Mouse (Mus musculus) midbrain, postnatal 0 days (tissue): ENCODE data around the gene Gm11116. TPM values are rescaled to one million over a fixed set of nuclear protein-coding genes. Genes with fewer than 3 reads are reported as not detected.
"Not testable (repeated sequence)": the region's sequence is repeated elsewhere in the genome, so short reads cannot be mapped to it uniquely, and the experiment has no call there.

Source experiments
- ATAC-seq: fragments of 200-750 bp; cut with Nextera tagmentation; 2 replicates; pipeline ENCODE4 v1.8.0; 2017; ENCODE audit warnings: moderate number of reproducible peaks, mild to moderate bottlenecking, moderate TSS enrichment, moderate library complexity; ENCODE audit not compliant: low FRiP score
- DNase-seq: peaks from one replicate; pipeline ENCODE4 v3.0.0-alpha.2; 2015; ENCODE audit warnings: low spot score
- H3K27ac ChIP-seq: fragments of 300-500 bp; sonication (generic); 2 replicates; pipeline ENCODE4 v1.5.1; 2014; ENCODE audit warnings: low read depth, mild to moderate bottlenecking, low read length, mixed read lengths
- H3K27me3 ChIP-seq: fragments of 300-500 bp; sonication (generic); 2 replicates; pipeline ENCODE4 v1.6.1; 2014; ENCODE audit warnings: low read length, control low read depth, mixed read lengths; ENCODE audit not compliant: insufficient read depth
- H3K36me3 ChIP-seq: fragments of 300-500 bp; sonication (generic); 2 replicates; pipeline ENCODE4 v1.6.1; 2014; ENCODE audit warnings: low read length, control low read depth, mixed read lengths; ENCODE audit not compliant: insufficient read depth
- H3K4me1 ChIP-seq: fragments of 300-500 bp; sonication (generic); 2 replicates; pipeline ENCODE4 v1.6.1; 2014; ENCODE audit warnings: mild to moderate bottlenecking, control low read depth, antibody characterized with exemption, low read length, mixed read lengths; ENCODE audit not compliant: insufficient read depth
- H3K4me2 ChIP-seq: fragments of 300-500 bp; sonication (generic); 2 replicates; pipeline ENCODE4 v1.6.1; 2014; ENCODE audit warnings: low read depth, mild to moderate bottlenecking, low read length, mixed read lengths; ENCODE audit not compliant: poor library complexity, severe bottlenecking
- H3K4me3 ChIP-seq: fragments of 300-500 bp; sonication (generic); 2 replicates; pipeline ENCODE4 v1.5.1; 2014; ENCODE audit warnings: low read depth, mild to moderate bottlenecking, low read length, moderate library complexity
- H3K9ac ChIP-seq: fragments of 300-500 bp; sonication (generic); replicated peaks from 2 replicates; pipeline ENCODE4 v1.6.1; 2014; ENCODE audit warnings: mild to moderate bottlenecking, low read length, moderate library complexity, mixed read lengths; ENCODE audit not compliant: poor library complexity, severe bottlenecking
- H3K9me3 ChIP-seq: fragments of 300-500 bp; sonication (generic); 2 replicates; pipeline ENCODE4 v1.6.1; 2016; ENCODE audit warnings: low read length, control low read depth
- CTCF ChIP-seq: IDR thresholded peaks from 2 replicates; pipeline ENCODE4 v1.5.1; 2016; ENCODE audit warnings: antibody characterized with exemption, mild to moderate bottlenecking
- WGBS: fragments of 180-500 bp; shearing (Covaris S2); extraction: QIAGEN DNeasy Blood & Tissue Kit; methylation state at CpG from one replicate; pipeline ENCODE4 v1.1.7; 2014; 5-methylcytosine and 5-hydroxymethylcytosine counted together
- polyA plus RNA-seq: library from polyadenylated mRNA; unstranded; fragments of >200 nt; fragmentation: Nextera tagmentation; extraction: Ambion mirVana; gene quantifications from 2 replicates; pipeline ENCODE4 v1.2.1, GENCODE M21; 2015
- total RNA-seq: library from RNA; depleted of rRNA; stranded (reverse); fragments of >200 nt; gene quantifications from 2 replicates; pipeline ENCODE4 v1.2.3, GENCODE M21; 2014; rRNA removed

The Gm11116 gene
- total RNA-seq (not detected in 2 replicates), polyA plus RNA-seq (not detected in 2 replicates)

GRCm38 (mm10) chr5:88111430-88111829 lies at the start of gene Gm11116:
TSS of gene Gm11116 (minus strand) at chr5:88111530.
- no peak for TF ChIP-seq CTCF
- DNase-seq: no peak

GRCm38 (mm10) chr5:88153999-88154398 lies 42.7 kb upstream of the Gm11116 start, which contains the start of gene Gm11115:
TSS of gene Gm11115 (minus strand) at chr5:88154099.
- Histone ChIP-seq H3K4me2 (no peak within 1 kb of the TSS), H3K9me3 (no peaks in the 10 kb centered on the region), H3K36me3 (no peaks in the 10 kb centered on the region), H3K27me3 (no peaks in the 10 kb centered on the region), H3K27ac (no peak within 1 kb of the TSS), H3K9ac (no peak within 1 kb of the TSS), H3K4me3 (no peak within 1 kb of the TSS), H3K4me1 (no peaks in the 10 kb centered on the region)
- no peak for DNase-seq
- no peak for TF ChIP-seq CTCF
- no peak for ATAC-seq

More at GRCm38 (mm10) chr5:88111430-88111829, at the start of gene Gm11116:
- Histone ChIP-seq H3K4me1 (no peaks in the 10 kb centered on the region), H3K9ac (no peak within 1 kb of the TSS), H3K9me3 (no peaks in the 10 kb centered on the region), H3K4me2 (no peak within 1 kb of the TSS), H3K36me3 (no peaks in the 10 kb centered on the region), H3K27me3 (no peaks in the 10 kb centered on the region), H3K4me3 (no peak within 1 kb of the TSS), H3K27ac (no peak within 1 kb of the TSS)
- 74% methylated on average over 1 of the region's 1 CpGs for WGBS
- no peak for ATAC-seq

- H3K36me3 ChIP-seq, H3K9me3 ChIP-seq, H3K27me3 ChIP-seq, H3K9ac ChIP-seq, DNase-seq, H3K4me3 ChIP-seq, H3K4me1 ChIP-seq, ATAC-seq, H3K27ac ChIP-seq, H3K4me2 ChIP-seq: not testable (repeated sequence)
Observed at GRCm38 (mm10) chr5:88086256-88086655, 25.1 kb downstream of the Gm11116 start, which contains the start of gene Smr2. TSS of gene Smr2 (plus strand) at chr5:88086556.

Other genes starting within 250 kb of the Gm11116 start
- gene Odam, start 226.5 kb downstream of the Gm11116 start, total RNA-seq: not detected in 2 replicates
- not detected in 2 replicates for gene Odam, start 226.5 kb downstream of the Gm11116 start, polyA plus RNA-seq
- not detected in 2 replicates for gene Csn3, start 186.0 kb downstream of the Gm11116 start, total RNA-seq
- not detected in 2 replicates for gene Csn3, start 186.0 kb downstream of the Gm11116 start, polyA plus RNA-seq
- gene 2310003L06Rik, start 142.1 kb downstream of the Gm11116 start, total RNA-seq: 0.33 TPM in 1 of 2 replicates, not detected in the other
- gene 2310003L06Rik, start 142.1 kb downstream of the Gm11116 start, polyA plus RNA-seq: 0.12 and 0.17 TPM in 2 replicates
- gene Gm28434, start 142.0 kb downstream of the Gm11116 start, total RNA-seq: not detected in 2 replicates
- not detected in 2 replicates for gene Gm28434, start 142.0 kb downstream of the Gm11116 start, polyA plus RNA-seq
- gene Cabs1, start 132.1 kb downstream of the Gm11116 start, total RNA-seq: not detected in 2 replicates
- not detected in 2 replicates for gene Cabs1, start 132.1 kb downstream of the Gm11116 start, polyA plus RNA-seq
- gene Smr3a, start 109.0 kb downstream of the Gm11116 start, total RNA-seq: not detected in 2 replicates
- 0.38 TPM in 1 of 2 replicates, not detected in the other for gene Smr3a, start 109.0 kb downstream of the Gm11116 start, polyA plus RNA-seq
- not detected in 2 replicates for gene Smr2, start 25.0 kb downstream of the Gm11116 start, total RNA-seq
- gene Smr2, start 25.0 kb downstream of the Gm11116 start, polyA plus RNA-seq: not detected in 2 replicates
- gene Gm11115, start 42.6 kb upstream of the Gm11116 start, total RNA-seq: not detected in 2 replicates
- gene Gm11115, start 42.6 kb upstream of the Gm11116 start, polyA plus RNA-seq: not detected in 2 replicates
- not detected in 2 replicates for gene Gm7714, start 157.4 kb upstream of the Gm11116 start, total RNA-seq
- not detected in 2 replicates for gene Gm7714, start 157.4 kb upstream of the Gm11116 start, polyA plus RNA-seq
- gene Prol1, start 205.8 kb upstream of the Gm11116 start, total RNA-seq: not detected in 2 replicates
- not detected in 2 replicates for gene Prol1, start 205.8 kb upstream of the Gm11116 start, polyA plus RNA-seq